Mouse (Mus musculus): Measurements from ENCODE around the gene Selenok.

The Selenok gene

DNA sequence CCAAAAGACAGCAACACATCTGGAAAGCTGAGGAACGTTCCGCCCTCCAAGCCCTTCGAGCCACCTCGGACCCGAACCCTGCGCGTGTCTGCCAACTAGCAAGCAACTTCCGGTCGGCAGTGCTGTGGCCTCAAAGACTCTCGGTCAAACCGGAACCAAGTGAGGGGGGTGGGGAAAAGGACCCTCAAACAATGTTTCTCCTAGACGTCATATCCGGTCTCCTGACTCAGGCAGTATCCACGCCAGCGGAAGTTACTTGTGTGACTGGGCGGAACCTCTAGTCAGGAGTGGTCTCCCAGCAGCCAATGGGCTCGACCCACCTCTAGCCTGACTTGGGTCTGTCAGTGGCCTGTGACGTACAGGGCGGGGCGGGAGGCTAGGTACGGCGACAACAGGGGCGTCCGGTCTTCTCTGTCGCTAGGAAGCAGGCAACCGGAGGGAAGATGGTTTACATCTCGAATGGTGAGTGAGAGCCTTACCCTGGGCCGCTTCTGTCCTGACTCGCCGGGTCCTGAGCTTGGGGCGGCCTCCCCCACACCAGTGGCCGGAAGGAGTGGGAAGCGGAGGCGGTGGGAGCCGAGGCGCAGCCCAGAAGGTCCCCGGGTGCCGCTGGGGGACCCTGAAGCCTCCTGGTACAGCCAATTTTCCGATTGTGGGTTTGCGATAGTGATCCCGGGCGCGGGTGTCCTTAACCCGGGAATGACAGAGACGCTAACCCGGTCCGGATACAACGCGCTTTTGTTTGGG, at the start of gene Selenok:
Selenok (plus strand) TSS at position 234 of the 747 bp plus-strand sequence.
- DNase-seq (ENCODE audit: low read depth, low spot score), result peak; percentile 100

DNA sequence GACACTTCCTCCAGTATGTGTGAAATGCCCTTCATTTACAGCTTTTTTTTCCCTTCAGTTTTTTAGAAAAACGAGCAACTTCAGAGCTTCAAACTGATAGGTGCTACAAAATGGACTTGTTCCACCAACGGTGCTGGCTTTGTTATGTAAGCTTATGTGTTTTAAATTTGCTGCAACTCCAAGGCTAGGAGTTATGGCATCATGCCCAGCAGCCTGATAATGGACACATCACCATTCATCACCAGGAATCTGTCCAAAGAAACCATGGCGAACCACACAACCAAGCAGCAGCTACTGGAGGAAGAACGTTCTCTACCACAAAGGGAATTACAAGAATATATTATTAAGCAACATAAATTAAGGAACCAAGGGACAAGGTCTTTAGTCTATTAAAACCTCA, 39.1 kb upstream of the Selenok start:
- DNase-seq (ENCODE audit: low read depth, low spot score), result no peak

DNA sequence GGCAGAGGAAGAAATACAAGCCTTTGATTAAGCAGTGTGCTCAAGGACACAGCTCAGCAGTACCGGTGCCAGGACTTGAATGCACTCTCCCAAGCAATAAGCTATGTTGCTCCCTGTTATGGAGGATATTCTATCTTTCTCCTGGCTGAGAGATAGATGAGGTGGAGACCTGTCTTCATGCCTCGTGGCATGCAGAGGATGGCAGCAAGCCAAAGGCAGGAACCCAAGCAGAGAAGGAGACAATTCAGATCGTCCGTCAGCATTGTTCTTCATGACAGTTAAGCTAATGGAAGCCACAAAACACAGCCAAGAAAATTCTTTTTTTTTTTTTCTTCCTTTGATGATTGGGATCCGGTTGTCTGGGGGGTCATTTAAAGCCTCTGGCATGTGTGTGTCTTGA, 32.6 kb upstream of the Selenok start:
- DNase-seq (ENCODE audit: low read depth, low spot score), result no peak

DNA sequence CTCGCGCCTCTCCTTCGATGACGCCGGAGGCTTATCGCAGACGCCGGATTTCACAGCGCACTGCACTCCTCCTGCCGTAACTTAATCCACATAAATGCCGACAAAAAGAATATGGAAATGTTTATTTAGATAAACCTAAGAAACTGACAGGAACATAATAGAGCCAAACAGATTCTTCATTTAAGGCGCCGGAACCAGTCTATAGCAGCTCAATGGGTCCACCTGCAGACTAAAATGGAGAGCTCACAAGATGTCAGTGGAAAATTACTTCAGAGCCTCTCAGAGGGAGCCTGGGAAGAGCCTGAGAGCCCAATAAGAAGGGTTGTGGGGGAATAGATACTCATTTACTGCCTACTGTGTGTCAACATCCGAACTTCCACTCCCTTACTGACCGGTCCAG, 30.6 kb upstream of the Selenok start:
- DNase-seq (ENCODE audit: low read depth, low spot score), result no peak

DNA sequence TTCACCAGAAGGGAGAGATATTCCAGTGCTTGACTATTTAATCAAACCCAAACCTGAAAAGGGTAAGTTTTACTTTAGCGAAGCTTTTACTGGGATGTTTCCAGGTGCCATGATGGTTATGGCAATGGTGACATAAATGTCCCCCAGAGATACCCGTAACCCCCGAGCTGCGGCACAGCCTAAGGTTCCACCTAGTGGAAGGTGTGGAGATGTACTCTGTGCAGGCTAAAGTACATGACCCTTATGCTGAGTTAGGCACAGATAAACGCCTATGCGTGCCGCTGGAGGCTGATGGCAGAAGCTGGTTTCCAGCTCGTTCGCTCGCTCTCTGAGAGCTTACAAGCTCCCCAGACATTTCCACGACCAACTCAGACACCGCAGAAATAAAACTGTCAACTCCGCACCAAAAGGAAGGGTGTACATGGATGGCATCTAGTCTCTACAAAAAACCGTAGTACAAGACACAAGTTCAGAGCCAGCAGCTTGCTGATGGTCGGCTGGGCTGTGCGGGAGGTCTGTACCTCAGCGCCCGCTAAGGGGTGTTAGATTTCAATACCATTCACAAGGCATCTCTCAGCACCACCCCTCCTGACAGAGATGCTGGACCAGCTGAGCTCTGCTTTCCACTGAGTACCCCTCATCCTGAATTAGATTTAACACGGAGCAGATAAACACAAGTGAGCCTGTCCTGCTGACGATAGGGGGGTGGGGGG, 28.4 kb upstream of the Selenok start:
- DNase-seq (ENCODE audit: low read depth, low spot score), result peak; percentile 56

DNA sequence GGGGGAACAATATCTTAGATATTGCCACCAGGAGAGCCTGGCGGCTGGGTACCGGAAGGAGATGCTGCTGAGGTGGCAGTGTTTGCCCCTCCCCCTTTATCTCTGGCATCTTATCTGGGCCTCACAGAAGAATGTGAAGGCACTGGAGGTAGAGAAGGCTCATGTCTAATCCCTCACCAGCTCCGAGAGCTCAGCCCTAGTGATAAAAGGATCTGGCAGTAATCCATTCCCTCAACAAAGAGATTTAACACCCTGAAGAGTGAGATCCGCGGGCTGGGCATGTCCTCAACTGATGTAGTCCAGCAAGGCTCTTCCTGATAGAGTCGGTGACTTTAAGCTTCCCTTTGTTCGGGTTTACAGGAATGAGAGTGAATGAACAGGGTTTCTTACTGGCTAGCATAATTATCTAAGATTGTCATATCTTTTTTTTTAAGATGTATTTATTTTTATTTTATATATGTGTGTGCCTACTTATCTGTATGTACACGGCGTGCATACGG, 27.7 kb upstream of the Selenok start:
- DNase-seq (ENCODE audit: low read depth, low spot score), result no peak

DNA sequence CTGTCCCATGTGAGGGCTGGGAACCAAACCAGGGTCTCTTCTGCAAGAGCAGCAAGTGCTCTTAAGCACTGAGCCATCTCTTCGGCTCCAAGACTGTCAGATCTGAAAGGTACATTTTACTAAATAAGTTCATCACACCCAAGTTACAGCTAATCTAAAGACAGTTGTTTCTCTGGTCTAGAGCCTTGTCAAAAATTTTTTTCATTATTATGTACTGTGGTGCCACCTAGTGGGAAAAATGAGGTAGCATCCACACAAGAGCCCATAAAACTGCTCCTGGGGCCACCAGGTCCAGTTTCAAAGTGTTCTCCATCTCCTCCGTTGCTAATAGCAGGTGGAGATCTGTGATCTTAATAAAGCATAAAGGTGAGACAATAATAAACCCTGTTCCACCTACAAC, 27.2 kb upstream of the Selenok start:
- DNase-seq (ENCODE audit: low read depth, low spot score), result peak; percentile 50

DNA sequence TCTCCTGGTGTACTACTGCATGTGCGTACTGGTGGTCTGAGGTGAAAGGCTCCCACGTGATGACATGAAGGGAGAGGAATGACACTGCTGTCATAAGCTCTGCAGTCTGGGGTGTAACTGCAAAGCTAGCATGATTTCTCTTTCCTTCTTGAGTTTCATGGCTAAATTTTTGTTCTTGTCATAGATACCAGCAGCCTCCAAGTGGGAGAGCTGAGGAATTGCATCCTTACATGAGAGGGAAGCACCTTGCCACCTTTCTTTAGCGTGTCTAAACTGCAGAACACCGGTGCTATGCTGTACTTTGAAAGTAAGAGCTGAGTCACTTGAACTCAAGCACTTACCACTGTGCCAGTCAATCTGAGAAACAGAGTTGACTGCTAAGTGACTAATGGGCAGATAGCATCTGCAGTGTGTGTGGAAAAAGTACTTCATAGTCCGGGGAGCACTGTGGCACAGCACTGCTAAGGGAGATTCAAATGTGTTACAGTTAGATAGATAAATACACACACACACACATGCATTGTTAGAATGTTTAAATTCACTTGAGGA, 21.3 kb upstream of the Selenok start:
- no peak for DNase-seq (ENCODE audit: low read depth, low spot score)

DNA sequence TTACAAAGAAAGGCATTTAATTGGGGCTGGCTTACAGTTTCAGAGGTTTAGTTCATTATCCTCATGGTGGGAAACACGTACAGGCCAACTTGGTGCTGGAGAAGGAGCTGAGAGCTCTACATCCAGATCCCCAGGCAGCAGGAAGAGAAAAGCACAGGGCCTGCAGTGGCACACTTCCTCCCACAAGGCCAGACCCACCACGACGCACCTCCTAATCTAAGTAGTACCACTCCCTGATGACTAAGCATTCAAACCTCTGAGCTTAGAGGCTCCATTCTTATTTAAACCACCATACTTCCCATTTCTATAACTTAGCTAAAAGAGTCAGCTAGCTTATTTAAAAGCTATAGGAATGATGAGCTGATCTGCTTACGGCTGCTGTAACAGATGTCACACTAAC, 17.3 kb upstream of the Selenok start:
- DNase-seq (ENCODE audit: low read depth, low spot score), result peak; percentile 96

DNA sequence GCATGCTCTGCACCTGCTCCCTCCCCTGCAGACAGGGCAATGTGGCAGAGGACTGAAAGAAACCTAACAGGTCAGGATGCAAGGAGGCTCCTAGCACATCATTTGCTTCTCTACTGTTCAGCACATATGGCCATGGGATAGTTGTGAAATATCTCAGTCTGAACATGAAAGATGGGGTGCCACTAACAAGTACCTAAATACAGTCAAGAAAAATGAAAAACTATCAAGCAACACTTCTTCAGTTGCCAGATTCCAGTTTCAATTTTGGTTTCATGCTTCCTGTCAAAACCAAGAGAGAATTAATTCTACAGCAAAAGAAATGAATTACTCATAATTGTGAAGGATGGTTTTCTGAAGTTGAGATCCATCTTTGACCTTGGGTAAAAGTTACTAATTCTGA, 10.7 kb upstream of the Selenok start:
- no peak for DNase-seq (ENCODE audit: low read depth, low spot score)

DNA sequence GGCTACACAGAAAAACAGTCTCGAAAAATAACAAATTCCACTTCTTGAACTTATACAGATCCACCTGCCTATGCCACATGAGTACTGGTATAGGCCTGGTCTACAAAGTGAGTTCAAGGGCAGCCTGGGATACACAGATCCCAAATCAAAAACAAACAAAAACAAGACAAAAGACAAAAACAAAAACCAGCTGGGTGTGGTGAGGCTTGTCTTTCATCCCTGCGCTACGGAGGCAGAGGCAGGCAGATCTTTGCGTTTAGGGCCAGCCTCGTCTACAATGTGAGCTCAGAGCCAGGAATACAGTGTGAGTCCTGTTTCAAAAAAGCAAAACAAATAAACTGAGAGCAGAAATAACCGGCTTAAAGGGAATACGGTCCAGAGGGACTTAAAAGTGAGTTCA, 497 bp upstream of the Selenok start:
- peak; percentile 61 for DNase-seq (ENCODE audit: low read depth, low spot score)

DNA sequence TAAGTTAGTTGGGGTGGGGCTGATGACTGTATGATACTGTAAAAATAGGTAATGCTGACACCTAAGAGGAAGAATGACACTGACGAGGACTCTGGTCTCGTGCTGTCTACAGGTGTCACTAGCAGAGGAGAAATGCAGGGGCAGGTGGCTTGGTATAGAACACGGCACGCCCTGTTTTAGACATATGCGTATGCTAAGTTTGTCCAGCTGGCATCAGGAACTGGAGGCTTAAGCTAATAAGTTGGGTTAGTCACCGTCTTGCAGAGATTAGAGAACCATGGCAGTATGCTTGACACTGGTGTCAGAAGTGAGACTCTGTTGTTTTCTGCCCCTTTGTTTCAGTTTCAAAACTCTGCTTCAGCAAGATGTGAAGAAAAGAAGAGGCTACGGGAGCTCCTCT, 3.3 kb downstream of the Selenok start:
- DNase-seq (ENCODE audit: low read depth, low spot score), result no peak

DNA sequence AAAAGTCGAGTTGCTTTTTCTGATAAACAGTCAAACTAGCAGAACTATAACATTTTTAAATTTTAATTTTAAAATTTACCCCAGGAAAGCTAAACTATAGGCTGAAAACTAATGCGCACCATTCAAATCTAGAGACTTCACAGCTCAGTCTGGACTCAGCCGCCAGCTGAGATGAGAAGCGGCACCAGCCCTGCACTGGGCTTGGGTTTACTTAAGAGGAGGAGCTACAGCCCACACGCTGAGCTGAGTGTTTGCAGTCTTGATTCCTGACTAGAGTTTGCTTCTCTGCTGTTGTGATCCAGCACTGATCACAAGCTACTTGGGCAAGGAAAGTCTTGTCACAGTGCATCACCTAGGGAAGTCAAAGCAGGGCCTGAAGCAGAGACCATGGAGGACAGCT, 3.9 kb downstream of the Selenok start:
- no peak for DNase-seq (ENCODE audit: low read depth, low spot score)

DNA sequence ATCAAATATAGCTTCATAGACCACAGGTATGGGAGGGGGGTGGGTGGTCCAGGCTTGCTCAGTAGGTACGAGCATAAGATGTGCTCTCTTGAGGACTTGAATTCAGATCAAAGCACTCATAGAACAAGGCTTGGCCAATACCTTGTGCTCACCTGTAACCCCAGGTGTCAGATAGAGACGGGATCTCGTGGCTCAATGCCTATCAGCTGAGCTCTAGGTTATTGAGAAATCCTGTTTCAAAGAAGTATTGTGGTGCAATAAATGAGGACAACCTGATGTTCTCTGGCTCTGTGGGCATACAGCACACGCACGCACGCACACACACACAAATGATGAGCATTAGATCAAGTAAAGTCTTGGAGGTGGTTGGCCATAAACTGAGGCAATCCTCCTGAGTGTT, 8.8 kb downstream of the Selenok start:
- DNase-seq (ENCODE audit: low read depth, low spot score), result no peak

DNA sequence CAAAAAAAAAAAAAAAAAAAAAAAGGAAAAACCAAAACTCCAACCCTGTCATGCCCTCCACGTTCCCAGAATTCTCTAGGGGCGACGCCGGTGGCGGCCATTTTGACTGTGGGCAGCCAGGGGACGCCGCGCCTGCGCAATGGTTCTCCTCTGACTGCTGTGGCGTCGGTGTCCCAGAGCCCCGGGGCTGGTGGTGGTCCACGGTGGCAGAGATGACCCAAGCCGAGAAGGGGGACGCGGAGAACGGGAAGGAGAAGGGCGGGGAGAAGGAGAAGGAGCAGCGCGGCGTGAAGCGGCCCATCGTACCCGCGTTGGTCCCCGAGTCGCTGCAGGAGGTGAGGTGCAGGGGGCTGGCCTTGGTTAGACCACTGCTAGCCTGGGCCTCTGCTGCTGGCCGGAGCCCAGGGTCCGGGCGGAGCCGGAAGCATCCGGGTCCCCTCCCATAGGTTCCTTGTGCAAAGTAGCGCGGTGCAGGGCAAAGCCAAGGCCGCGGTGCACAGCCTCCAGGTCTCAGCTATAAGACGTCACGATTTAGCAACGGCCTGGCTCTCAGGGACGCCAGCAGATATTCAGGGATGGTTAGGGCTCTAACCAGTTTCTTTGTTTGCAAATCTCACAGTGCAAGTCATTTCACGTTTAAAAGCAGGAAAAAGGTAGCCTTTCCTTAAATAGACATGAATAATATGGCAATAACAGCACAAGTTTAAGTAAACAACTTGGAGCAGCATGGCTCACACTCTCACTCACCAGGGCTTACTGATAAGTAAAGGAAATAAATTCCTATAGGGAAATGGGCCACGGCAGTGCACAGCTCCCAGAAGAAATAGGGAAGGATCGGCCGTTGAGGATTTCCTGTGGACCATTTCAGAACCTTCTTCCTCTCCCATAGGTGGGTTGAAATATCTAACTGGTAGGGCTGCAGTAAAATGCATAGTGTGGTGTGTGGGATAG, 10.4 kb downstream of the Selenok start, which contains the start of gene Actr8:
Actr8 (plus strand) TSS at position 84 of the 951 bp plus-strand sequence.
- DNase-seq (ENCODE audit: low read depth, low spot score), result peak; percentile 91

DNA sequence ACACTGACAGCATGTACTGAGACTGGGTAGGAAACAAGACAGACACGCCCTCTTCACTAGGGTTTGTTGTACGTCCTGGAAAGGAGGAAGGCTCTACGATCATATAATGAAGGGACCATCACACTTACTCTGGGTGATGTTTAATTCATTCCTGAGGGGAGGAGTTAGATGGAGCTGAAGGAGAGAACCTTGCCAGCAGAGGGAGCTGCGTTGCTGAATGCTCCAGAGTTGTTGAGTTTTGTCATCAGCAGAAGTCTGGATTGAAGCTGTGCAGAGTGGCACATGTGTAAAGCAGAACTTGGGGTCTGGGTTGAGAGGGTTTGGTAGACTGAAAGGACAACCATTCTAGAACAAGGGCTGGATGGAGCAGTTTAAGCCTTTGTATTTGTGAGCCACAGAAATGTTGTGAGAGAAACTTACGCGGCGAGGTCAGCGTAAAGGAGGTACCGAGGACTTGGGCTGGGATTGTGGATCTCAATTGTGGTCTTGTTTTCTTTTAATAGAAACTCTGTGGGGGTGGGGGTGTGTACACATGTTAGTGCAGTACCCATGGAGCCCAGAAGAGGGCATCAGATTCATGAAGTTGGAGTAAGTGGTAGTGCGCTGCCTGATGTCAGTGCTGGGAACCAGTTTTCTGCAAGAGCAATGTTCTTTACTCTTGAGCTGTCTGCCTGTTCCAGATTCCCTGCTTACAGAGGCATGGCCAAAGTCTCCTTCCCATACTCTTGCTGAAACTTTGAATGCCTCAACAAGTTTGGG, 12.5 kb downstream of the Selenok start:
- DNase-seq (ENCODE audit: low read depth, low spot score), result peak; percentile 85

DNA sequence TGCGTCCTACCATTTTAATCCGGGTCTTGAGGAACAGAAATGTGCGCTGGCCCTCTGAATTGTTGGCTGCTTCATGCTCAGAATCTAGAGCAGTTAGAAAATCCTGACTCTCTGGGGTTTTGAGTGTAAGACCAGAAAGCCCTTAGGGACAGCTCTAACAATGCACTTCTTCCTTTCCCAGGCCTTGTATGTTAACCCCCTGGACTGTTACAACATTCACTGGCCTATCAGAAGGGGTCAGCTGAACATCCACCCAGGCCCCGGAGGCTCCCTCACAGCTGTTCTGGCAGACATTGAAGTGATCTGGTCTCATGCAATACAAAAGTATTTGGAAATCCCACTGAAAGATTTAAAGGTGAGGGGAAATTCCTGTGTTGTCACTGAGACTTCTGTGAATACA, 18.0 kb downstream of the Selenok start:
- DNase-seq (ENCODE audit: low read depth, low spot score), result no peak

DNA sequence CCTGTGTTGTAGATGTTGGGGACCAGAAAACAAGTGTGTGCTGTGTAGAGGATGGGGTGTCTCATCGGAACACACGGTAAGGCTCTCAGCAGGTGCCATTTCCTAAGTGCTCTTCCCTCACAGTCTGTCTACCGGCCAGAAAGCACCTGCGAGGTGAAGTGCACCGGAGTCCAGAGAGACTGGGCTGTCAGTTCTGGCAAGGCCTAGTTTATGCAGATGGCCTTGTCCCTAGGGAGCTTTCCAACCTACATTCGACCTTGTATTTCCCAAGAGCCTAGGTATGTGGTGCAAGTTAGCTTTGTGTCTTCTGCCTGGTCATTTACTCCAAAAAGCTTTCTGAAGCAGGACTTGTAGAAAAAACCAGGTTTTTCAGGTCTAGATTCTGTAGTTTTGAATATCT, 19.2 kb downstream of the Selenok start:
- DNase-seq (ENCODE audit: low read depth, low spot score), result no peak

DNA sequence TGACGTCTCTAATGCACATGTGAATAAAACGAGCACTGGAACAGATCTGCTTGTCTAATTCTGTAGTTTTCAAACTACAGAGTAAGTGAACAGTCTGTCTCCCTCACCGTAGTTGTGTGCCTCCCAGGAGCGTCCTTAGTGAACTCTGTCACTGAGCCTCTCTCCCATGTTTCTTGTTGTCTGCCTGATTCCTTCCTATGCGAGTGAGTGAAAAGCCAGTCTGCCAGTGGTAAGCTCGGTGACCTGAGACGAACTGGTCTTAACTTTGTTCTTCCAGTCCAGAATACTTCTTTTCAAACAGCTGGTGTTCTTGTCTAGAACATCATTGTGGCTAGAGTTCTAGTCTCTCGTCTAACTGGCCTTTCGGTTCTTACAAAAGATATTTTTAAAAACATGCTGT, 19.6 kb downstream of the Selenok start:
- no peak for DNase-seq (ENCODE audit: low read depth, low spot score)

DNA sequence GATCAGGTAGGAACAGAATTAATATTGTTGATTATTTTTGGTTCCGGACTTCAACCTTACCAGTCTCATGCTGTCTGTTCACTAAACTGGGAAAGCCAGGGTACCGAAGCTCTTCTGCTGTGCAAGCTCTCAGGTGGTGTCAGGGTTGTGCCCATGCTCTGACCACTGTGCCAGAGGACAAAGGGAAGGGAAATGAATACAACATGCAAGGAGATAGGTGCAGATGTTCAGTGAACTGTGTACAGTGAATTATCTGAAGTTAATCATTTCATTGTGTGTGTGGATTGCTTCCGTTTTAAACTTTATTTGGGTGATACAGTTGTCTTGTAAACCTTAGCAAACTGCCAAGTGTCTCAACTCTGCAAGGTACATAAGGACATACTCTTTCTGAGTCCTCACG, 20.2 kb downstream of the Selenok start:
- no peak for DNase-seq (ENCODE audit: low read depth, low spot score)

DNA sequence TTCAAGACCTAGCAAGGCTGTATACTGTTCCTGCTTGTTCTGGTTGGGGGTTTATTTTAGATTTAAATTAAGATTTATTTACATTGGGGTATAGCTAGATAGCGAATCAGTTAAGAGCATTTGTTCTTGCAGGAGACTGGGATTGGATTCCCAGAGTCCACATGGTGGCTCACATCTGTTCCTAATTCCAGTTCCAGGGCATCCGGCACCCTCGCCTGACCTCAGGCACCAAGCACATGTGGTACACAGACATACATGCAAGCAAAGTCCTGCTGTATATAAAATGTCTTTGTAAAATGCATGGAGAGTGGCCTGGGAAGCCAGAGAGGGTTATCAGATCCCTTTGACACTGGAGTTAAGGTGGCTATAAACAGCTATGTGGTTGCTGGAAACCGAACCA, 26.9 kb downstream of the Selenok start:
- no peak for DNase-seq (ENCODE audit: low read depth, low spot score)
